Mouse (Mus musculus) myocyte (in vitro differentiated cells): ENCODE data around the gene Tas1r3.

ENCODE experiments used
- E2F4 ChIP-seq: IDR thresholded peaks from one replicate; pipeline ENCODE4 v1.6.1; 2011; ENCODE audit warnings: mild to moderate bottlenecking, control low read depth, moderate library complexity; ENCODE audit not compliant: insufficient read depth
- MAX ChIP-seq: IDR thresholded peaks from one replicate; pipeline ENCODE4 v1.6.1; 2011; ENCODE audit warnings: low read depth, mild to moderate bottlenecking, control low read depth
- MYOD1 ChIP-seq, 3 experiments: IDR thresholded peaks; one replicate each; pipeline ENCODE4 v1.6.1; 2011; ENCODE audit warnings: control low read depth in 2 of 3, low read depth in 2 of 3, mild to moderate bottlenecking in 2 of 3, moderate library complexity in 1 of 3; ENCODE audit not compliant: insufficient read length in 2 of 3, control insufficient read depth in 1 of 3
- MYOG ChIP-seq, 3 experiments: IDR thresholded peaks; one replicate each; pipeline ENCODE4 v1.6.1; 2011; ENCODE audit warnings: control low read depth in 2 of 3, low read depth in 2 of 3, mild to moderate bottlenecking in 2 of 3; ENCODE audit not compliant: insufficient read length in 2 of 3, control insufficient read depth in 1 of 3, insufficient read depth in 1 of 3
- POLR2A ChIP-seq: IDR thresholded peaks from one replicate; pipeline ENCODE4 v1.6.1; 2011; ENCODE audit warnings: low read depth, mild to moderate bottlenecking, control low read depth, moderate library complexity; ENCODE audit not compliant: insufficient read length
- TCF12 ChIP-seq: IDR thresholded peaks from one replicate; pipeline ENCODE4 v1.6.1; 2011; ENCODE audit warnings: mild to moderate bottlenecking, control low read depth; ENCODE audit not compliant: poor library complexity, insufficient read depth, severe bottlenecking
- USF1 ChIP-seq: IDR thresholded peaks from one replicate; pipeline ENCODE4 v1.6.1; 2011; ENCODE audit warnings: low read depth, mild to moderate bottlenecking, control low read depth, moderate library complexity

DNA sequence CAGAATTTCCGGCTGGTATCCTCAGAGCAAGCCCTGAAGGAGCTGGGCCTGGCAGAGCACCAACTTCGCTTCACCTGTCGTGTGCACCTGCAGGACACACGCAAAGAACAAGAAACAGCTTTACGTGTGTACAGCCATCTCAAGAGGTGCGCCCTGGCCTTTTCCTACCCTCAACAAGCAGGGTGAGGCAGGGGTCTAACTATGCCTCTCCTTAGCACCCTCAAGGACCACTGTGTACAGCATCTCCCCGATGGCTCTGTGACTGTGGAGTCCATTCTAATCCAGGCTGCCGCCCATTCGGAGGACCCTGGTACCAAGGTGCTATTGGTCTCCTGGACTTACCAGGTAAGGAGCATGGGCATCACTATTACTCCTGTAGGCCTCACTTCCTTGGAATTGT, 25.0 kb upstream of the Tas1r3 start:
- TF ChIP-seq MAX (no peak), POLR2A (no peak), TCF12 (no peak), MYOD1 (IDR thresholded peaks at IDR 0.05; ENCODE audit: control insufficient read depth in 1 of 3, insufficient read length in 2 of 3, low read depth in 2 of 3) (no peak), E2F4 (no peak), USF1 (no peak), MYOG (IDR thresholded peaks at IDR 0.05; ENCODE audit: control insufficient read depth in 1 of 3, insufficient read depth in 1 of 3, insufficient read length in 2 of 3, low read depth in 2 of 3) (no peak)
